18 mouse cellular contexts compared by ENCODE assay signal in the genomic region with DNA sequence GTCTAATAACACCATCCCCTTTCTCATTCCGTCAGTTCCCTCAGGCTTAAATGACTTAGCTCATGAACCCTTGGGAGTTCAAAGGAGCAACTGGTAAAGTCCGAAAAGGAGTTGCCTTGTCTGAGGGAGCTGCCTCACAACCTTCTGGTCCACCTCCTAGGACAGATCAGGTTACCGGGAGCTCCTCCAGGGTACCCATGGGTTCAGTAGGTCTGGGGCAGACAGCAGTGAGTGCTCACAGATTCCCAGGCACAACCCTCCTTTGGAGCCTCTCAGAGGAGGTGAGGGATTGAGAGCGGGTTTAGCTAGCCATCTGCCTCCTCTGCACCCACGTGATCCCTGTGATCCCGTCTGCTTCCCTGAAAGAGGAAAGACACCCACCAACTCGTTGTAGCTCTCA. TPM values are rescaled to one million over a fixed set of nuclear protein-coding genes. Genes with fewer than 3 reads are reported as not detected.
DNase-seq lines count a peak whose midpoint lies in the region; ATAC-seq lines count a peak whose summit lies in the region.
"Had no signal": no experiment of that assay in that cellular context is flagged by ENCODE, and none has a peak within 500 bp of the region (broad histone marks: within the 10 kb centered on the region; RNA-seq: fewer than 3 reads in every experiment).

No protein-coding gene starts in this region.

- H3K27ac ChIP-seq in hindbrain, embryonic 10.5 days: no peak overlapping the region
- H3K27ac ChIP-seq in hindbrain, embryonic 12.5 days: no peak overlapping the region
- H3K27ac ChIP-seq in midbrain, embryonic 11.5 days (ENCODE audit: low read depth, low read length): no peak overlapping the region
- no peak overlapping the region for H3K27ac ChIP-seq in midbrain, embryonic 13.5 days
- no peak overlapping the region for H3K27ac ChIP-seq in limb, embryonic 10.5 days
- H3K27ac ChIP-seq: gastrocnemius, adult 2 months; heart, embryonic 10.5 days; macrophage; midbrain, embryonic 10.5 days had no signal

- ATAC-seq in hindbrain, embryonic 12.5 days (ENCODE audit: low FRiP score): no peak
- peak; percentile 48; the same call in 1 of the 2 replicates for ATAC-seq in midbrain, embryonic 11.5 days (ENCODE audit: low FRiP score)
- no peak for ATAC-seq in midbrain, embryonic 13.5 days
- ATAC-seq: lung, postnatal 0 days had no signal

- H3K36me3 ChIP-seq in hindbrain, embryonic 10.5 days: no peaks in the 10 kb centered on the region
- H3K36me3 ChIP-seq in hindbrain, embryonic 12.5 days: no peaks in the 10 kb centered on the region
- H3K36me3 ChIP-seq in midbrain, embryonic 11.5 days (ENCODE audit: control insufficient read depth, insufficient read depth, low read length): no peaks in the 10 kb centered on the region
- H3K36me3 ChIP-seq in midbrain, embryonic 13.5 days: no peaks in the 10 kb centered on the region
- no peaks in the 10 kb centered on the region for H3K36me3 ChIP-seq in limb, embryonic 10.5 days
- H3K36me3 ChIP-seq: heart, embryonic 10.5 days; midbrain, embryonic 10.5 days had no signal

- H3K27me3 ChIP-seq in hindbrain, embryonic 10.5 days (ENCODE audit: insufficient read depth, poor library complexity, severe bottlenecking): no peaks in the 10 kb centered on the region
- no peaks in the 10 kb centered on the region for H3K27me3 ChIP-seq in hindbrain, embryonic 12.5 days
- H3K27me3 ChIP-seq in midbrain, embryonic 11.5 days (ENCODE audit: control insufficient read depth, insufficient read depth, low read length): no peaks in the 10 kb centered on the region
- no peaks in the 10 kb centered on the region for H3K27me3 ChIP-seq in midbrain, embryonic 13.5 days
- H3K27me3 ChIP-seq in limb, embryonic 10.5 days (ENCODE audit: low read depth, poor library complexity, severe bottlenecking): 0 out of 2 replicates have a peak, but pooled peaks cover 3% of the 10 kb centered on the region

- no peak overlapping the region for H3K4me3 ChIP-seq in hindbrain, embryonic 10.5 days
- H3K4me3 ChIP-seq in hindbrain, embryonic 12.5 days: no peak overlapping the region
- no peak overlapping the region for H3K4me3 ChIP-seq in midbrain, embryonic 11.5 days (ENCODE audit: low read depth, low read length)
- no peak overlapping the region for H3K4me3 ChIP-seq in midbrain, embryonic 13.5 days (replicated peaks)
- H3K4me3 ChIP-seq in limb, embryonic 10.5 days: no peak overlapping the region
- H3K4me3 ChIP-seq: gastrocnemius, adult 2 months; heart, embryonic 10.5 days; midbrain, embryonic 10.5 days had no signal

- peak; percentile 7 for DNase-seq in hindbrain, embryonic 10.5 days (ENCODE audit: low spot score)
- peak; percentile 83 for DNase-seq in midbrain, embryonic 11.5 days (ENCODE audit: low spot score, missing footprints)
- peak; percentile 32 for DNase-seq in limb, embryonic 10.5 days (ENCODE audit: low spot score)
- peak; percentile 24 for DNase-seq in retina, postnatal 7 days (ENCODE audit: low read depth, low spot score)
- DNase-seq in right cerebral cortex, postnatal 36 days (ENCODE audit: low spot score in 2 of 2): no peak
- DNase-seq: adrenal gland, postnatal 10 days; cerebellum, adult 9-10 months; gastrocnemius, adult 2 months; kidney, adult 2 months; right cerebral cortex, postnatal 4 days; thymus, adult 18-20 months; thymus, postnatal 4 days had no signal

- no peak overlapping the region for H3K9ac ChIP-seq in hindbrain, embryonic 12.5 days
- no peak overlapping the region for H3K9ac ChIP-seq in midbrain, embryonic 11.5 days (ENCODE audit: low read length)
- no peak overlapping the region for H3K9ac ChIP-seq in midbrain, embryonic 13.5 days (replicated peaks)

- WGBS in hindbrain, embryonic 10.5 days: 33% methylated on average over 7 of the region's 7 CpGs
- 31% methylated on average over 7 of the region's 7 CpGs for WGBS in hindbrain, embryonic 12.5 days
- WGBS in midbrain, embryonic 11.5 days: 34% methylated on average over 7 of the region's 7 CpGs
- 28% methylated on average over 7 of the region's 7 CpGs for WGBS in midbrain, embryonic 13.5 days
- 12% methylated on average over 7 of the region's 7 CpGs for WGBS in limb, embryonic 10.5 days

- H3K4me1 ChIP-seq in hindbrain, embryonic 10.5 days (replicated peaks): 0 out of 2 replicates have a peak, but pooled peaks cover 5% of the 10 kb centered on the region
- H3K4me1 ChIP-seq in hindbrain, embryonic 12.5 days: no peaks in the 10 kb centered on the region; the same call in 1 of the 2 replicates
- H3K4me1 ChIP-seq in midbrain, embryonic 11.5 days (ENCODE audit: control insufficient read depth, insufficient read depth, low read length): no peaks in the 10 kb centered on the region
- H3K4me1 ChIP-seq in midbrain, embryonic 13.5 days (replicated peaks): peaks cover 3% of the 10 kb centered on the region; the same call in 1 of the 2 replicates
- peaks cover 9% of the 10 kb centered on the region for H3K4me1 ChIP-seq in limb, embryonic 10.5 days
- H3K4me1 ChIP-seq: heart, embryonic 10.5 days had no signal

- no peaks in the 10 kb centered on the region for H3K9me3 ChIP-seq in hindbrain, embryonic 10.5 days
- no peaks in the 10 kb centered on the region for H3K9me3 ChIP-seq in hindbrain, embryonic 12.5 days (replicated peaks)
- H3K9me3 ChIP-seq in midbrain, embryonic 11.5 days (ENCODE audit: control insufficient read depth, low read length): no peaks in the 10 kb centered on the region
- no peaks in the 10 kb centered on the region for H3K9me3 ChIP-seq in midbrain, embryonic 13.5 days
- H3K9me3 ChIP-seq in limb, embryonic 10.5 days (replicated peaks): no peaks in the 10 kb centered on the region
- H3K9me3 ChIP-seq: heart, embryonic 10.5 days; midbrain, embryonic 10.5 days had no signal

- H3K4me2 ChIP-seq in hindbrain, embryonic 12.5 days (replicated peaks): no peak overlapping the region
- H3K4me2 ChIP-seq in midbrain, embryonic 11.5 days: no peak overlapping the region
- no peak overlapping the region for H3K4me2 ChIP-seq in midbrain, embryonic 13.5 days (replicated peaks)

RNA-seq across cellular contexts. Expression of a gene that starts 23.9 kb away (rescaled TPM):
- polyA plus RNA-seq in hindbrain, embryonic 10.5 days (2016; fragmentation: Nextera tagmentation; extraction: Ambion mirVana): 11.9 and 12.8 TPM in 2 replicates
- polyA plus RNA-seq in hindbrain, embryonic 12.5 days (2016; fragmentation: Nextera tagmentation; extraction: Ambion mirVana): 8.4 and 9.3 TPM in 2 replicates
- polyA plus RNA-seq in midbrain, embryonic 11.5 days (2014; fragmentation: Nextera tagmentation; extraction: Ambion mirVana): 9.2 and 10.8 TPM in 2 replicates
- 8.9 and 9.0 TPM in 2 replicates for polyA plus RNA-seq in midbrain, embryonic 13.5 days (2015; fragmentation: Nextera tagmentation; extraction: Ambion mirVana)
- 9.7 and 10.7 TPM in 2 replicates for polyA plus RNA-seq in limb, embryonic 10.5 days (2016; fragmentation: Nextera tagmentation; extraction: Ambion mirVana)

Comparison
In these comparisons a context has a peak if more than half of its experiments do, and no peak if none do; other contexts are left out.
1. DNase-seq: peak in hindbrain, embryonic 10.5 days (single experiment), midbrain, embryonic 11.5 days (single experiment), limb, embryonic 10.5 days (single experiment) and retina, postnatal 7 days (single experiment); none in right cerebral cortex, postnatal 36 days (0 of 2).